Mouse (Mus musculus): Measurements from ENCODE around the gene Olfr522. TPM values are rescaled to one million over a fixed set of nuclear protein-coding genes. Genes with fewer than 3 reads are reported as not detected.

Gene Olfr522
- polyA plus RNA-seq, 1 experiment from 2014 or later = 0.16 TPM

GRCm38 (mm10) chr7:140126934-140127333 lies 37.6 kb downstream of the Olfr522 start:
- 74% methylated on average over 3 of the region's 3 CpGs for WGBS
- Histone ChIP-seq H3K4me3 (replicated peaks) (no peak overlapping the region), H3K9ac (no peak overlapping the region), H3K27me3 (no peaks in the 10 kb centered on the region), H3K36me3 (peaks cover 20% of the 10 kb centered on the region), H3K4me2 (replicated peaks) (0 out of 2 replicates have a peak overlapping the region, but pooled peaks have one; percentile 19), H3K27ac (replicated peaks) (no peak overlapping the region), H3K9me3 (replicated peaks) (no peaks in the 10 kb centered on the region), H3K4me1 (peaks cover 16% of the 10 kb centered on the region)
- ATAC-seq (ENCODE audit: insufficient number of reproducible peaks, low FRiP score, low TSS enrichment, low read depth) = no peak

- H3K9me3 ChIP-seq (replicated peaks) = no peaks in the 10 kb centered on the region
- ATAC-seq (ENCODE audit: insufficient number of reproducible peaks, low FRiP score, low TSS enrichment, low read depth) = no peak
- H3K4me1 ChIP-seq = peaks cover 16% of the 10 kb centered on the region
- peak overlapping the region; percentile 93 for H3K9ac ChIP-seq
- 4% methylated on average over 5 of the region's 5 CpGs for whole genome bisulfite sequencing
- H3K4me3 ChIP-seq (replicated peaks) = peak overlapping the region; percentile 91
- peak overlapping the region; percentile 74 for H3K4me2 ChIP-seq (replicated peaks)
- peaks cover 20% of the 10 kb centered on the region for H3K36me3 ChIP-seq
- H3K27me3 ChIP-seq = 0 out of 2 replicates have a peak, but pooled peaks cover 3% of the 10 kb centered on the region
- 0 out of 2 replicates have a peak overlapping the region, but pooled peaks have one; percentile 31 for H3K27ac ChIP-seq (replicated peaks)
These were observed 38.6 kb downstream of the Olfr522 start for GRCm38 (mm10) chr7:140126022-140126350.

- H3K9me3 ChIP-seq (replicated peaks) = no peaks in the 10 kb centered on the region
- H3K4me3 ChIP-seq (replicated peaks) = peak overlapping the region; percentile 91
- peaks cover 15% of the 10 kb centered on the region for H3K36me3 ChIP-seq
- peak; percentile 97 for ATAC-seq (ENCODE audit: insufficient number of reproducible peaks, low FRiP score, low TSS enrichment, low read depth)
- H3K4me2 ChIP-seq (replicated peaks) = peak overlapping the region; percentile 74
- H3K27ac ChIP-seq (replicated peaks) = 0 out of 2 replicates have a peak overlapping the region, but pooled peaks have one; percentile 31
- H3K9ac ChIP-seq = peak overlapping the region; percentile 93
- H3K4me1 ChIP-seq = peaks cover 16% of the 10 kb centered on the region
- 0 out of 2 replicates have a peak, but pooled peaks cover 3% of the 10 kb centered on the region for H3K27me3 ChIP-seq
- 2% methylated on average over 40 of the region's 40 CpGs for WGBS
These were observed 39.1 kb downstream of the Olfr522 start for GRCm38 (mm10) chr7:140125278-140126021.

- 0 out of 2 replicates have a peak, but pooled peaks cover 5% of the 10 kb centered on the region for H3K36me3 ChIP-seq
- 0 out of 2 replicates have a peak, but pooled peaks cover 3% of the 10 kb centered on the region for H3K27me3 ChIP-seq
- no peak overlapping the region for H3K9ac ChIP-seq
- H3K4me3 ChIP-seq (replicated peaks) = no peak overlapping the region
- no peak overlapping the region for H3K4me2 ChIP-seq (replicated peaks)
- no peak for ATAC-seq (ENCODE audit: insufficient number of reproducible peaks, low FRiP score, low TSS enrichment, low read depth)
- H3K4me1 ChIP-seq = peaks cover 16% of the 10 kb centered on the region
- no peaks in the 10 kb centered on the region for H3K9me3 ChIP-seq (replicated peaks)
- 93% methylated on average over 1 of the region's 1 CpGs for WGBS
- no peak overlapping the region for H3K27ac ChIP-seq (replicated peaks)
These were observed 40.2 kb downstream of the Olfr522 start for GRCm38 (mm10) chr7:140124382-140124781.

GRCm38 (mm10) chr7:140122765-140123164 lies 41.8 kb downstream of the Olfr522 start:
- ATAC-seq (ENCODE audit: insufficient number of reproducible peaks, low FRiP score, low TSS enrichment, low read depth) = no peak
- no peak overlapping the region for H3K4me3 ChIP-seq (replicated peaks)
- no peak overlapping the region for H3K4me2 ChIP-seq (replicated peaks)
- H3K4me1 ChIP-seq = peaks cover 16% of the 10 kb centered on the region
- WGBS = 33% methylated on average over 4 of the region's 4 CpGs
- no peak overlapping the region for H3K9ac ChIP-seq
- 0 out of 2 replicates have a peak, but pooled peaks cover 3% of the 10 kb centered on the region for H3K27me3 ChIP-seq
- H3K36me3 ChIP-seq = no peaks in the 10 kb centered on the region
- no peak overlapping the region for H3K27ac ChIP-seq (replicated peaks)
- no peaks in the 10 kb centered on the region for H3K9me3 ChIP-seq (replicated peaks)

GRCm38 (mm10) chr7:140121338-140121910 lies 43.1 kb downstream of the Olfr522 start:
- Histone ChIP-seq H3K4me3 (replicated peaks) (no peak overlapping the region), H3K9me3 (replicated peaks) (no peaks in the 10 kb centered on the region), H3K4me1 (peaks cover 9% of the 10 kb centered on the region; the same call in 1 of the 2 replicates), H3K4me2 (replicated peaks) (no peak overlapping the region), H3K27me3 (0 out of 2 replicates have a peak, but pooled peaks cover 3% of the 10 kb centered on the region), H3K9ac (no peak overlapping the region), H3K36me3 (no peaks in the 10 kb centered on the region), H3K27ac (replicated peaks) (no peak overlapping the region)
- ATAC-seq (ENCODE audit: insufficient number of reproducible peaks, low FRiP score, low TSS enrichment, low read depth) = no peak
- 73% methylated on average over 13 of the region's 13 CpGs for WGBS

GRCm38 (mm10) chr7:140120484-140120883 lies 44.1 kb downstream of the Olfr522 start:
- H3K9me3 ChIP-seq (replicated peaks) = no peaks in the 10 kb centered on the region
- H3K4me2 ChIP-seq (replicated peaks) = no peak overlapping the region
- no peak overlapping the region for H3K27ac ChIP-seq (replicated peaks)
- ATAC-seq (ENCODE audit: insufficient number of reproducible peaks, low FRiP score, low TSS enrichment, low read depth) = no peak
- 0 out of 2 replicates have a peak, but pooled peaks cover 3% of the 10 kb centered on the region for H3K27me3 ChIP-seq
- WGBS = 92% methylated on average over 2 of the region's 2 CpGs
- no peak overlapping the region for H3K9ac ChIP-seq
- no peak overlapping the region for H3K4me3 ChIP-seq (replicated peaks)
- H3K4me1 ChIP-seq = 0 out of 2 replicates have a peak, but pooled peaks cover 6% of the 10 kb centered on the region
- H3K36me3 ChIP-seq = no peaks in the 10 kb centered on the region

GRCm38 (mm10) chr7:140116329-140117054 lies 48.1 kb downstream of the Olfr522 start, which contains the start of gene Echs1:
TSS of gene Echs1 (minus strand) at chr7:140116476.
- peaks cover 14% of the 10 kb centered on the region for H3K36me3 ChIP-seq
- no peaks in the 10 kb centered on the region for H3K9me3 ChIP-seq (replicated peaks)
- 4% methylated on average over 28 of the region's 28 CpGs for WGBS
- H3K4me3 ChIP-seq (replicated peaks) = peak within 1 kb of the TSS; percentile 78
- peak within 1 kb of the TSS; percentile 82 for H3K4me2 ChIP-seq (replicated peaks)
- peak; percentile 92 for ATAC-seq (ENCODE audit: insufficient number of reproducible peaks, low FRiP score, low TSS enrichment, low read depth)
- H3K27me3 ChIP-seq = 0 out of 2 replicates have a peak, but pooled peaks cover 2% of the 10 kb centered on the region
- peak within 1 kb of the TSS; percentile 91 for H3K27ac ChIP-seq (replicated peaks)
- H3K4me1 ChIP-seq = no peaks in the 10 kb centered on the region
- peak within 1 kb of the TSS; percentile 72 for H3K9ac ChIP-seq

- Histone ChIP-seq H3K36me3 (peaks cover 21% of the 10 kb centered on the region), H3K27me3 (no peaks in the 10 kb centered on the region), H3K4me1 (no peaks in the 10 kb centered on the region), H3K4me3 (replicated peaks) (peak within 1 kb of the TSS; percentile 78), H3K4me2 (replicated peaks) (peak within 1 kb of the TSS; percentile 82), H3K9me3 (replicated peaks) (no peaks in the 10 kb centered on the region), H3K27ac (replicated peaks) (peak within 1 kb of the TSS; percentile 91), H3K9ac (peak within 1 kb of the TSS; percentile 72)
- WGBS = 1% methylated on average over 23 of the region's 23 CpGs
- peak; percentile 70 for ATAC-seq (ENCODE audit: insufficient number of reproducible peaks, low FRiP score, low TSS enrichment, low read depth)
These were observed 48.8 kb downstream of the Olfr522 start, which contains the start of gene Paox for GRCm38 (mm10) chr7:140115583-140116328. TSS of gene Paox (plus strand) at chr7:140115799.

- H3K9me3 ChIP-seq (replicated peaks) = no peaks in the 10 kb centered on the region
- ATAC-seq (ENCODE audit: insufficient number of reproducible peaks, low FRiP score, low TSS enrichment, low read depth) = peak; percentile 49; the same call in 1 of the 2 replicates
- no peak overlapping the region for H3K9ac ChIP-seq
- H3K4me3 ChIP-seq (replicated peaks) = no peak overlapping the region
- H3K4me2 ChIP-seq (replicated peaks) = no peak overlapping the region
- H3K27me3 ChIP-seq = no peaks in the 10 kb centered on the region
- no peak overlapping the region for H3K27ac ChIP-seq (replicated peaks)
- H3K4me1 ChIP-seq = no peaks in the 10 kb centered on the region
- H3K36me3 ChIP-seq = peaks cover 58% of the 10 kb centered on the region
- 61% methylated on average over 3 of the region's 3 CpGs for WGBS
These were observed 52.6 kb downstream of the Olfr522 start for GRCm38 (mm10) chr7:140111943-140112342.
